Mouse (Mus musculus): ENCODE results near the gene Lekr1.

Lekr1 gene

DNA sequence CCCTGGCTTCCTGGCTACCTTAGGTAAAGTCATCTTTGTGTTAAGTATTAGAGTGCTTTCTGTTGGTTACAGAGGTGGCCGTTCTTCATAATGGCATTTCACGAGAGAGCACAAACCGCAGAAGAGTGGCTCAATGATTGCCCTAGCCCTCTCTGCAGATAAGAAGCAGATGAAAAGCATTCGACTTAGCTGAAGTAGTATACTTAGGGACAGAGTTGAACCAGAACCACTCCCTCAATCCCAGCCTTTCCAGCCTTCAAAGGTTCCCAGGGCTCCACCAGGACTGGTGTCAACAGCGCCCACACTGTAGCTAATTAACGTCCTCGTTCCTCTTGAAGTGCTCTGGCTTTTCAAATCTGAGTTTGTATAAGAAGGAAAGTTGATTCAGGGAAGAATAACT is 166.4 kb downstream of the Lekr1 start:
- DNase-seq (ENCODE audit: extremely low spot score), result no peak

DNA sequence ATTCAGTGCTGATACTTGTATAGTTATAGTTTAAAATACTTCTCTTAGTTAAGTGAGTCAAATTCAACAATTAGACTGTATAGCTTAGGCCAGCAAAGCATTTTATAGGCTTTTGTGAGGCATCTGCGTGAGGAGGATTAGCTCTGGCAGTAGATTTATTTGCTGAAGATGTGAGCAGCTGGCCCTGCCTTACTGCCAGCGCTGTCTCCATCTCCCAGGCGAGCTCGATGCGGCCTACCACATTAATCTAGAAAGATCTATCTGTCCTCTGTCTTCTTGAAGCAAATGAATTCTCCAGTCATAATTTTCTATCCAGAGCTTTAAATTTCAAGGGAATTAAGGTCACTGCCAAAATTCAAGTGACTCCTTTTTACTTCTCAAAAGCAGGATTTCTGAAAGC is 170.4 kb downstream of the Lekr1 start:
- DNase-seq (ENCODE audit: extremely low spot score), result no peak

DNA sequence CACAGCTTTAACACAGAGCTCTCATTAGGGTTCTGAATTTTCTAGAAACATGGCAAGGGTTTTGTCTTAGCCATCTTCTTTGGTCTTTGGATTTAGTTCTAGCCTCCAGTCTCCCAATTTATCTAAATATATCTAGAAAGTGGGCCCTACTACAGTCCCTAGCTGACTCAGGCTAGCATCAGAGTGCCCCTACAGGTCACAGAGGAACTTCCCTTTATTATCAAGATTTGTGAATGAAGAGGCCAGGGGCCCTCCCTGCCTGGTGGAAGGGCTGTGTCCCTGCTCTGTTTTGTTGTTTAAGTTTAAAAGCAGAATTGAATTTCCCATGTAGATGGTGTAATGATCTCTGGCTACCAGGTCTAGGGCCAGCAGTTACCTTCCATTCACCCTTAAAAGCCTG is 173.6 kb downstream of the Lekr1 start:
- no peak for DNase-seq (ENCODE audit: extremely low spot score)

DNA sequence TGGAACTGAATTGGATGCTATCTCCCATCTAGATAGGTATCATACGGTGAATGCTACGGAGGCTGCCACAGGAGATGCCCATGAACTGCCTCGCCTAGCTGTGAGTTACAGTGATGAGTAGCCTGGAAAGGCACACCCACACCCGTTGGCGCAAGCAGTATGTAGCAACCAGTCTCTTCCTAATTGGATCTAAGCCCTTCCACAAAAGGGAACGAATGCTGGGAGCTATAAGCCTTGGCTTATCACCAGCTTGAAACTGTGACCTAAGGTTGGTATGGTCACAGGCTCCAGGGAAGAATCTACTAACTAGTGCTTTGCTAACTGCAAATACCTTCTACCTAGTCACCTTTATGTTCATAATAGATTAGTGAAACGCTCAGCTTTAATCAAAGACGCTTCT is 175.1 kb downstream of the Lekr1 start:
- no peak for DNase-seq (ENCODE audit: extremely low spot score)

GRCm38 (mm10) chr3:65842515-65843184 is 176.6 kb downstream of the Lekr1 start:
- DNase-seq (ENCODE audit: extremely low spot score), result no peak

GRCm38 (mm10) chr3:65843185-65843552 is 177.1 kb downstream of the Lekr1 start:
- DNase-seq (ENCODE audit: extremely low spot score), result no peak

- DNase-seq (ENCODE audit: extremely low spot score), result no peak
These were observed 178.3 kb downstream of the Lekr1 start for GRCm38 (mm10) chr3:65844302-65844701.

GRCm38 (mm10) chr3:65844851-65845552 is 179.0 kb downstream of the Lekr1 start:
- DNase-seq (ENCODE audit: extremely low spot score), result no peak

DNA sequence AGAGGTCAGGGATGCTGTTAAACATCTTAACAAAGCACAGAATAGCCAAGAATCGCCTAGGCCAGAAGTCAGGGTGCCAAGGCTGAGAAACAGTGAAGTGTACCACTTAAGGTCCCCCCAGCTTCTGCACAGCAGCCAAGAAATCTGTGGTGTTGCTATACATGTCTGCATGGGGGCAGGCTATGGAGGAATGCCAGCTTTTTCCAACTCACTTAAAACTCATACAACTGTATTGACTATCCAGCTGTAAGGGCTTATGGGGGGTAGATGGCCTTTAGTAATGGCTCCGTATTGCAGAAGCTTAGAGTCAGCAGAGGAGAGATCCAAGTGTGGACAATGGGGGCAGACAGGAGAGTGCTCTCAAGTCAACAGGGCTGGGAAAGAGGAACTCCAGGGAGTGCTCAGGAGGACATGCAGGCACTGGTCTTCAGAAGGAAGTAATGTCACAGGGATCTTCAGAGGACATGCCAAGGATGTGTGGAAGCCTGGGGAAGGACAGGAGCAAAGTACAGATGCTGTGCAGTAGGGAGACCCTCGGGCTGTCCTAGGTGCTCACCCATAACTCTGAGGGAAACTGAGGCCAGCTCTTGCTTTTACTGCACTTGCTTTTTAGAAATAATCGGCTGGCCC is 181.2 kb downstream of the Lekr1 start:
- DNase-seq (ENCODE audit: extremely low spot score), result no peak

DNA sequence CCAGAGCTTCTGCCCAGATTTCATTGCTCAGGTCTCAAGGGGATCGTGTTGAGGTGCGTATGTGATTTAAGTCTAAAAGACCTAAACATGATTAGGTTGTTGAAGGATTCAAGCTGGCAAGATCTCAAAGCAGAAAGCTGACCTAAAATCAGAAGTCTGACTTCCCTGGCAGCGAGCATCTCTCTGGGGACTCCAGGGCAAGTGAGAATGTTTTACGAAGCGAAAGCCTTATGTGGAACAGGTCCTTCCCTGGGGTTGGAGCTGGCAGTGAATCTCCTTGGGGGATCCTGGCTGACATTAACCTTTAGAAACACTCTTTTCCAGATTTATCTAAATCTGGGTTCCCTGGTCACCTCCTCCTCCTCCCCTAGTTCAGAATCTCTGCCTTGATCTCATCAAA is 187.7 kb downstream of the Lekr1 start:
- DNase-seq (ENCODE audit: extremely low spot score), result no peak

GRCm38 (mm10) chr3:65855521-65855920 is 189.5 kb downstream of the Lekr1 start:
- DNase-seq (ENCODE audit: extremely low spot score), result no peak

DNA sequence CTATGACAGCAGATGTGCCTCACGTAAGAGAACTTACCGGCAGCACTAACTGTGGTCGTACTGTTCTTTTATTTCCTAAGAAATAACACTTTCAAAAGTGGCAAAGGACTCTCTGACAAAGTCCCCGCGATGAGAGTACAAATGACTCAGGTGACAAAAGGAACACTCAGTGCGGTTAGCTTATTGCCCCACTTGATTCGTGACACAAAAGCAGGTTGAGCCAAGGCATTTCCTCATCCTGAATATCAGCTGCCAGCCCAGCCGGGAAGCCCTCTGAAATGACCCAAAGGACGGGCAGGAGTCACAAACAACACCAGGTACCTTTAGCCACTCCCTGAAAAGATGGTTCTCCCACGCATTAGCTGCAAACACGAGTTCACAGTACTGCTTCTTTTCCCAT is 192.1 kb downstream of the Lekr1 start:
- no peak for DNase-seq (ENCODE audit: extremely low spot score)

- peak; percentile 88 for DNase-seq (ENCODE audit: extremely low spot score)
These were observed 192.8 kb downstream of the Lekr1 start for GRCm38 (mm10) chr3:65858741-65859348.

GRCm38 (mm10) chr3:65859750-65860149 is 193.7 kb downstream of the Lekr1 start:
- no peak for DNase-seq (ENCODE audit: extremely low spot score)

DNA sequence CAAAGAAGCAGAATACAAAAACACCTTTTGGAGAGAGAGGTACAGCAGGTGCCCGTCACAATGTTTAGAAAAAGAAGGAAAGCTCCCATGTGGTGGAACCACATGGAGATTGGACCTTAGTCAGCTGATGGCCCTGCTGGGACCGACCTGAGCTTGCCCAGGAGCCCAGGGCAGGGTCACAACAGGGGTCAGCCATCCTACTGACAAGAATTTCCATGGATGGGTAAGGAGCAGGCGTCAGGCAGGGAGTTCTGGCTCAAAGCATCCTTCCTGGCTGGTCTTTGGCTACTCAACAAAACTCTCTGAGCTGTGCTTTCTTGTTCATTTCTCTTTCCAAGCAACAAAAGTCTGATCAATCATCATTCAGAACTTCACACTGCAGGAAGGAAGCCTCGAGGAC is 194.9 kb downstream of the Lekr1 start:
- DNase-seq (ENCODE audit: extremely low spot score), result no peak

GRCm38 (mm10) chr3:65861471-65861881 is 195.4 kb downstream of the Lekr1 start:
- DNase-seq (ENCODE audit: extremely low spot score), result peak; percentile 87

GRCm38 (mm10) chr3:65863297-65863696 is 197.3 kb downstream of the Lekr1 start:
- peak; percentile 90 for DNase-seq (ENCODE audit: extremely low spot score)

GRCm38 (mm10) chr3:65863762-65864377 is 197.8 kb downstream of the Lekr1 start:
- DNase-seq (ENCODE audit: extremely low spot score), result no peak

- no peak for DNase-seq (ENCODE audit: extremely low spot score)
These were observed 202.9 kb downstream of the Lekr1 start for GRCm38 (mm10) chr3:65868931-65869330.

- no peak for DNase-seq (ENCODE audit: extremely low spot score)
These were observed 203.7 kb downstream of the Lekr1 start for GRCm38 (mm10) chr3:65869724-65870123.

- DNase-seq (ENCODE audit: extremely low spot score), result peak; percentile 85
These were observed 205.2 kb downstream of the Lekr1 start for GRCm38 (mm10) chr3:65871188-65871603.

GRCm38 (mm10) chr3:65871609-65872272 is 205.7 kb downstream of the Lekr1 start:
- DNase-seq (ENCODE audit: extremely low spot score), result peak; percentile 27

Measured in embryo, embryonic 9.5 days (tissue).